Mouse (Mus musculus): ENCODE measurements around the gene Olfr960. TPM values are rescaled to one million over a fixed set of nuclear protein-coding genes. Genes with fewer than 3 reads are reported as not detected.

The Olfr960 gene
- polyA plus RNA-seq (2015; fragmentation: Nextera tagmentation; extraction: Ambion mirVana): not detected in 2 replicates

DNA sequence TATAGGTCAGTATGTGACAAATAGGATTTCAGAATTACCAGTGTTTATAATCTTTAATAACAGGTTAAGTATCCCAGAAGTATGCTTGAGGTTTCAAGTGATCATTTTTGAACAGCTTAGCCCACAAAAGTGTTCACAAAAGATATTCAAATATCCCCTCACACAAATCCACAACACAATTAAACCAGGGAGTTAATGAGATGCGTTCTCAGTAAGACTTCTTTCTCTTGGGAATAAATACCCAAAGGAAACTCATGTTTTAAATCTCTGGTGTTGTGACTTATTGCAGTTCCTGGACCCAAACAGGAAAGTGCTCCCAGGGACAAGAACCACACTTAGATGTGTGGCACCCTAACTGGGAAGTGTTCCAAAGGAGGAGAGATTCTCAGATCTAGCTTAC, at the start of gene Olfr960:
TSS of gene Olfr960 (plus strand) at position 301 of the 400 bp plus-strand sequence.
- no peak for ATAC-seq (ENCODE audit: insufficient read depth)
- Histone ChIP-seq H3K27me3 (no peaks in the 10 kb centered on the region), H3K27ac (replicated peaks) (no peak within 1 kb of the TSS), H3K36me3 (replicated peaks) (no peaks in the 10 kb centered on the region), H3K9me3 (replicated peaks) (no peaks in the 10 kb centered on the region), H3K4me2 (no peak within 1 kb of the TSS), H3K4me1 (replicated peaks) (no peaks in the 10 kb centered on the region), H3K9ac (no peak within 1 kb of the TSS), H3K4me3 (replicated peaks) (no peak within 1 kb of the TSS)
- 58% methylated on average over 1 of the region's 1 CpGs for WGBS (ENCODE audit: insufficient replicate concordance)

DNA sequence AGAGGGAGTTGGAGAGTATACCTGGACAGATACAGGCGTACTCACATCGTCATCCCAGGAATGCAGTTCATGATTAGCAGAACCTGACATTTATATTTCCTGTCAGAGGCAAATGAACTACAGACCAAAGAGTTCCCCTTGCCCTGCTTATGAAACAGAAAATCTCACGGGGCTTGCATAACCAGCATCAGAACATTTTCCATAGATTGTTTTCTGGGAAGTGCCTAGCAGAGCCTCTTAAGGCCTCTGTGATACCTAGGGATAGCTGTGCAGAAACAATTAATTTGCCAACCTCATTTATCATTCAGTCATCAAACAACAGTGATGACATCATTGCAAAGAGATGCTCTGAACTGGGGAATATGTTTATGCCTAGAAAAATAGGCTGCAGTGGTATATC, 45.7 kb upstream of the Olfr960 start, which contains the start of gene Olfr959:
TSS of gene Olfr959 (minus strand) at position 101 of the 400 bp plus-strand sequence.
- Histone ChIP-seq H3K9ac (no peak within 1 kb of the TSS), H3K36me3 (replicated peaks) (no peaks in the 10 kb centered on the region), H3K4me3 (replicated peaks) (no peak within 1 kb of the TSS), H3K9me3 (replicated peaks) (no peaks in the 10 kb centered on the region), H3K4me1 (replicated peaks) (no peaks in the 10 kb centered on the region), H3K27me3 (no peaks in the 10 kb centered on the region), H3K27ac (replicated peaks) (no peak within 1 kb of the TSS), H3K4me2 (no peak within 1 kb of the TSS)
- no peak for ATAC-seq (ENCODE audit: insufficient read depth)
- 53% methylated on average over 3 of the region's 3 CpGs for WGBS (ENCODE audit: insufficient replicate concordance)

DNA sequence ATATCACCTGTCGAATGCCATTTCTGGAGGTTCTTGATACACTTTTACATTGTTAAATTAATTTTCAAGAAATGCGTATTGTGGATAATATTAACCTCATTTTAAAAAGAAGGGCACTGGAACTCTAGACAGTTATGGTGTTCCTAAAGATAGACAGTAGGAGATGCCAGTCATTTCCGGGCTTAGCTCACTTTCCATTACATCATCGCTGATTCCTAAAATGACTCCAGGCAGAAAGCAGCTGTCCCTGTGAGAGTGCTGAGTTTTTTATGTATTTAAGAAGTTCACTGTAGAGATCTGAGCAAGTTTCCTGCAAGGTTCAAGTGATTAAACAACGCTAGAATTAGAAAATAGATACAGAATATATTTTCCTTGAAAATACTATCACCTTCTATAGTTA, 44.1 kb upstream of the Olfr960 start:
- no peak overlapping the region for H3K27ac ChIP-seq (replicated peaks)
- no peaks in the 10 kb centered on the region for H3K9me3 ChIP-seq (replicated peaks)
- H3K9ac ChIP-seq: no peak overlapping the region
- no peaks in the 10 kb centered on the region for H3K36me3 ChIP-seq (replicated peaks)
- 70% methylated on average over 5 of the region's 5 CpGs for WGBS (ENCODE audit: insufficient replicate concordance)
- no peak overlapping the region for H3K4me2 ChIP-seq
- no peak overlapping the region for H3K4me3 ChIP-seq (replicated peaks)
- H3K27me3 ChIP-seq: no peaks in the 10 kb centered on the region
- no peak for ATAC-seq (ENCODE audit: insufficient read depth)
- no peaks in the 10 kb centered on the region for H3K4me1 ChIP-seq (replicated peaks)

DNA sequence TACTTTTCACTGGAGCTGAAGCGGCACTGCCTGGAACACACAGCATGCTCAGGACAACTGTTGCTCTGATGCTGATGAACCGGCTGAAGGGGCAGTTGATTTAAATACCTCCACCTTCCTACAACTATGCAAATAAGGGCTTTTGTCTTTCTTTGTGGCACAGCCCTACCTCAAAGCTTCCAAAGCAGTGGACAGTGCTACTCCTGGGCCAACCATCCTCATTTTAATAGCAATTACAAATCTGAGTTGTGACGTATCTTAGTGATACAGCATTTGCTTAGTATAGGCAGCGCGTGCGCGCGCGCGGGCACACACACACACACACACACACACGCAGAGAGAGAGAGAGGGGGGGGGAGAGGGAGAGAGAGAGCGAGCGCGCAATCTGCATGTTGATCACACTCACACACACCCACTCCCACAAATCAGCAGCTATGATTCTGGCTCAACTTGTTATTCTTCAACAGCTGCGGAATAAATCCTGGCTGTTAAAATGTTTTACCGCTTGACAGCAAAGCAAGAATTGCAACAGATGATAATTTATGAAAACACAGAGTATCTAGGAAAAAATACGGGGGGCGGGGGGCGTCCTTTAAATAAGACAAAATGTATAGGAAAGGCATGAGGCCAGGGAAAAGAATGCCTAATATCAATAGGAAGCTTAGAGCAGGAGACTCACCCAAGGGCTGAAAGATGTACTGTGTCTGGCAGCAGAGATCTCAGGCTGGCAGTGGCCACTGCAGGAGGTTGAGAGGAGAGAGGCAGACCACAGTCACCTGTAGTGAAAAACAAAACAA, 18.4 kb upstream of the Olfr960 start:
- Histone ChIP-seq H3K4me1 (replicated peaks) (no peaks in the 10 kb centered on the region), H3K9me3 (replicated peaks) (no peaks in the 10 kb centered on the region), H3K9ac (no peak overlapping the region), H3K36me3 (replicated peaks) (no peaks in the 10 kb centered on the region), H3K4me2 (0 out of 2 replicates have a peak overlapping the region, but pooled peaks have one; percentile 5), H3K27me3 (peaks cover 17% of the 10 kb centered on the region), H3K27ac (replicated peaks) (no peak overlapping the region), H3K4me3 (replicated peaks) (no peak overlapping the region)
- ATAC-seq (ENCODE audit: insufficient read depth): no peak
- WGBS (ENCODE audit: insufficient replicate concordance): 2% methylated on average over 19 of the region's 19 CpGs

DNA sequence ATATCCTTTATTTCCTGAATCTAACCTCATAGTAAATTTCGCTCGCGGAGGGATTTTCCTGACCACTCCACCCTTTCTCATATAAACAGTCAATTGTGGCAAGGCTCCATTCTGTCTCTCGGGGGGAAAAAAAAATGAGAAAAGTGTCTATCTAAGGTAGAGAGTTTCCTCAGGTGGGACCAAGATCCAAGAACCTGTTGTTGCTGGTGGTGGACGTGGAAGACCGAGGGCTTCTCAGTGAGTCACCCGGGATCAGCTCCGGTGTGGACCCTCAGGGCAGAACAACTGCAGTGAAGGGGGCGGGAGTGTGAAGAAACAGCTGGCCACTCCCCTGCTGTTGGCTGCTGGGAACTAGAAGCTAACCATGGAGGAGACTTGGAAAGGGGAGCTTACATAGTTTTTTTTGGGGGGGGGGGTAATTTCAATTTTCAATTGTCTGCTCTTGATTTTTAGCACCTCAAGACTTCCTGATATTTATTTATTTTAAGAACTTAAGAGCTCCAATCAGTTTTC, 17.8 kb upstream of the Olfr960 start:
- H3K9ac ChIP-seq: no peak overlapping the region
- no peaks in the 10 kb centered on the region for H3K36me3 ChIP-seq (replicated peaks)
- H3K9me3 ChIP-seq (replicated peaks): no peaks in the 10 kb centered on the region
- no peak overlapping the region for H3K4me3 ChIP-seq (replicated peaks)
- H3K27ac ChIP-seq (replicated peaks): no peak overlapping the region
- no peak for ATAC-seq (ENCODE audit: insufficient read depth)
- H3K4me2 ChIP-seq: 0 out of 2 replicates have a peak overlapping the region, but pooled peaks have one; percentile 5
- 3% methylated on average over 9 of the region's 9 CpGs for WGBS (ENCODE audit: insufficient replicate concordance)
- peaks cover 17% of the 10 kb centered on the region for H3K27me3 ChIP-seq
- H3K4me1 ChIP-seq (replicated peaks): no peaks in the 10 kb centered on the region

DNA sequence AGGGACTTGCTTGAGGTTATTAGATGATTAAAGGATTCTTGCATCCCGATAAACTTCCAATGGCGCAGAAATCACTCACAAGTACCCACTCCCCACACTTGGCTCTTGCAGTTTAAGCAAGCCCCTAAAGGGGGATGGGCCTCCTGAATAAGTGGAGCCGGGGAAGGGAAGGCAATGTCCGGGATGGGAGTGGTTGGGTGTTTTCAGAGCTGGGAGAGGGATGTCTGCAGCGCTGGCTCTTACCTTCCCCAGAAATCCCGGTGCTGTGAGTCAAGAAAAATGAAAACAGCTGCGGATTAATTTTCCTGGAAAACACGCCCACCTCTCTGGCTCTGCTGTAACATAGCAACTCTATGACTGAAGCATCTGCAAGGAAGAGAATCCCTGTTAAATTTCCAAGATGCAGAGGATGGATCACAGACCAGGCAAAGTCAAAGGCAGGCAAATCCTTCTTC, 17.1 kb upstream of the Olfr960 start, which contains the start of gene AW551984:
TSS of gene AW551984 (minus strand) at position 405 of the 455 bp plus-strand sequence.
- under 1% methylated on average over 8 of the region's 8 CpGs for WGBS (ENCODE audit: insufficient replicate concordance)
- H3K27ac ChIP-seq (replicated peaks): no peak within 1 kb of the TSS
- H3K4me2 ChIP-seq: 0 out of 2 replicates have a peak within 1 kb of the TSS, but pooled peaks have one; percentile 5
- H3K4me1 ChIP-seq (replicated peaks): no peaks in the 10 kb centered on the region
- H3K36me3 ChIP-seq (replicated peaks): no peaks in the 10 kb centered on the region
- no peak for ATAC-seq (ENCODE audit: insufficient read depth)
- H3K4me3 ChIP-seq (replicated peaks): no peak within 1 kb of the TSS
- peaks cover 17% of the 10 kb centered on the region for H3K27me3 ChIP-seq
- no peaks in the 10 kb centered on the region for H3K9me3 ChIP-seq (replicated peaks)
- H3K9ac ChIP-seq: no peak within 1 kb of the TSS

DNA sequence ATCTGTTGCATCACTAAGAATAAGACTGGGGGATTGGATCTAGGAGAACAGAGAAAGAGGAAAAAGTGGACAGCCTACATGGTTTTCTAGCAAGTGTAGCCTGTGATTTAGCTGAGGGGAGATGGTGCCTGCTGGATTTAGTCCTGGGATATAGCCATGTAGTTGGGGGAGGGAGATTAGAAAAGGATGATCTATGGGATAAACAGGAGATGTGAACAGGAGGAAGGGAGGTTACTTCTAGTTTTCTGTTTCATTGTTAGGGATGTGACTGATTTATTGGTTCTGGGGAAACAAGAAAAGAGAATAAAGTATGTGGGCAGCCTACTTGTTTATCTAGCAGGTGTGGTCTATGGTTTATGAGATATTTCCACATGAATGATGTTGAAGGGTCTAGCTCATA, 12.7 kb upstream of the Olfr960 start:
- no peak overlapping the region for H3K9ac ChIP-seq
- no peak overlapping the region for H3K4me3 ChIP-seq (replicated peaks)
- no peaks in the 10 kb centered on the region for H3K36me3 ChIP-seq (replicated peaks)
- no peaks in the 10 kb centered on the region for H3K4me1 ChIP-seq (replicated peaks)
- no peak overlapping the region for H3K4me2 ChIP-seq
- H3K27me3 ChIP-seq: peaks cover 6% of the 10 kb centered on the region
- H3K9me3 ChIP-seq (replicated peaks): no peaks in the 10 kb centered on the region
- ATAC-seq (ENCODE audit: insufficient read depth): no peak
- H3K27ac ChIP-seq (replicated peaks): no peak overlapping the region

DNA sequence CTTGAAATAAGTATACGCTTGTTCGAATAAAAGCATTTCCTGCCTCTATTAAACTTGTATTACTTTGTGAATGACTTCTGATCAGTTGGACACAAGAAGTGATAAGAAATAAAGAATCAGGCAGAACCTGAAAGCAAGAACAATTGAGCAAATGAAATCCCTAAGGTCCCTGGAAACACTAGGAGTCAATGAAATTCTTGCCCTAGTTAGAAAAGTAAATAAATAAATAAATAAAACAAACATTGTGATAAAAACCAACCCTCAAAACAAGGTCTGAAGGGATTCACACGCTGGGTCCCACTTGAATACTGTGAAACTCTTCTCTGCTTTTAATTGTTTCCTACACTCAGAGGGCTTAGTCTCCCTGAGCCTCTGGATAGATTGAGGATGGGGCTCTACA, 10.8 kb upstream of the Olfr960 start, which contains the start of gene Olfr148:
TSS of gene Olfr148 (plus strand) at position 301 of the 400 bp plus-strand sequence.
- 56% methylated on average over 3 of the region's 3 CpGs for WGBS (ENCODE audit: insufficient replicate concordance)
- H3K36me3 ChIP-seq (replicated peaks): no peaks in the 10 kb centered on the region
- no peak within 1 kb of the TSS for H3K4me3 ChIP-seq (replicated peaks)
- H3K27me3 ChIP-seq: no peaks in the 10 kb centered on the region
- no peak within 1 kb of the TSS for H3K9ac ChIP-seq
- ATAC-seq (ENCODE audit: insufficient read depth): no peak
- no peak within 1 kb of the TSS for H3K27ac ChIP-seq (replicated peaks)
- no peaks in the 10 kb centered on the region for H3K9me3 ChIP-seq (replicated peaks)
- no peak within 1 kb of the TSS for H3K4me2 ChIP-seq
- H3K4me1 ChIP-seq (replicated peaks): no peaks in the 10 kb centered on the region

DNA sequence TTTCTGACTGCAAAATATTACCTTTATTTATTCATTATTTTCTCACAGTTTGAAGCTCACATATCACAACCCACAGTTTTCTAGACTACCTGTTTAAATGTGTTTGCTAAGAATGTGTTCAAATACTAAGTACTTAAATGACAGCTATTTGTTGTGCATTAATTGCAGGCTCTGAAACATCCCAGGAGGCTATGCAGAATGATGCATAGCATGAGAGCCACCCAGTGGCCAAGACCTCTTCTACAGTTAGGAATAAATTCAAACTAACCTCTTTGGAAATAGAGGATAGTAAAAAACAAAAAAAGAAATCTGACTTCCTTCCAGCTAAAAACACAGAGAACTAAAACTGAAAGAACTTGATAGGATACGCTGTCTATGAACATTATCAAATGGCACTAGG, 9.2 kb upstream of the Olfr960 start:
- H3K27ac ChIP-seq (replicated peaks): no peak overlapping the region
- H3K36me3 ChIP-seq (replicated peaks): no peaks in the 10 kb centered on the region
- no peak for ATAC-seq (ENCODE audit: insufficient read depth)
- WGBS (ENCODE audit: insufficient replicate concordance): 50% methylated on average over 1 of the region's 1 CpGs
- H3K27me3 ChIP-seq: no peaks in the 10 kb centered on the region
- no peak overlapping the region for H3K9ac ChIP-seq
- H3K4me3 ChIP-seq (replicated peaks): no peak overlapping the region
- H3K9me3 ChIP-seq (replicated peaks): no peaks in the 10 kb centered on the region
- no peaks in the 10 kb centered on the region for H3K4me1 ChIP-seq (replicated peaks)
- H3K4me2 ChIP-seq: no peak overlapping the region

DNA sequence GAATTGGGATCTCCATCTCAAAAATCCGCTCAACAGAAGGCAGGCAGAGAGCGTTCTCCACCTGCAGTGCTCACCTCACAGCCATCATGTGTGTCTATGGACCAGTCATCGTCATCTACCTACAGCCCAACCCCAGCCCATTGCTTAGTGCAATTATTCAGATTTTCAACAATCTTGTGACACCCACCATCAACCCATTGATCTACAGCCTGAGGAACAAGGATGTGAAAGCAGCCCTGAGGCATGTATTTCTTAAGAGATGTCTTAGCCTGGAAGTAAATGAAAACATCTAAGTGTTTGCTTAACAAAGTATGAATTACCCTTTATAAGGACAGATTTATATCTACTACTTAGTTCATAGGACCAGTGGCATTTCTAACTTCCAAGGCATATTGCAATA, 2.6 kb downstream of the Olfr960 start:
- 62% methylated on average over 3 of the region's 3 CpGs for WGBS (ENCODE audit: insufficient replicate concordance)

DNA sequence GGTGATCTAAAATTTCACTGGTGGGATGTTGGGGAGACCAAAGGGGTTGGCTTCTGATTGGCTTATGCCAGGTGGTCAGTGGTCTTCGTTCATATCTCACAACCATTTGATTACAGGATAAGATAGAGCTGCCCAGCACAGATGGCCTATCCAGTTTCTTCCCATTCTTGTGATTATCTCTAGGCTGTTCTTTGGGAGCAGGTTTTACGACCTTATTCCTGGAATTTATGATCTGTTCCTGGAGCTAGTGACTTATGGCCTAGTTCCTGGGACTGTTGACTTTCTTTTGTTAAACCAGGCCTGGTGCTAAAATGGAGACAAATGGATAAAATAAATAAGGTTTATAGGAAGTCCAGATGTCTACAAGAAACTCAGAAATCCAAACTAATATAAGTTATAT, 3.5 kb downstream of the Olfr960 start:
- ATAC-seq (ENCODE audit: insufficient read depth): no peak
- Histone ChIP-seq H3K27ac (replicated peaks) (no peak overlapping the region), H3K9me3 (replicated peaks) (no peaks in the 10 kb centered on the region), H3K27me3 (no peaks in the 10 kb centered on the region), H3K36me3 (replicated peaks) (no peaks in the 10 kb centered on the region), H3K4me2 (no peak overlapping the region), H3K4me3 (replicated peaks) (no peak overlapping the region), H3K4me1 (replicated peaks) (no peaks in the 10 kb centered on the region), H3K9ac (no peak overlapping the region)
- 23% methylated on average over 2 of the region's 2 CpGs for WGBS (ENCODE audit: insufficient replicate concordance)

More for the DNA sequence above, 2.6 kb downstream of the Olfr960 start:
- Histone ChIP-seq H3K9me3 (replicated peaks) (no peaks in the 10 kb centered on the region), H3K27ac (replicated peaks) (no peak overlapping the region), H3K4me1 (replicated peaks) (no peaks in the 10 kb centered on the region), H3K27me3 (no peaks in the 10 kb centered on the region), H3K9ac (no peak overlapping the region), H3K4me2 (no peak overlapping the region), H3K4me3 (replicated peaks) (no peak overlapping the region), H3K36me3 (replicated peaks) (no peaks in the 10 kb centered on the region)
- ATAC-seq (ENCODE audit: insufficient read depth): no peak

Data from liver, embryonic 15.5 days (tissue).